Mouse (Mus musculus) lung, postnatal 0 days (tissue): Measurements from ENCODE around the gene Tusc2.

Source experiments
- CTCF ChIP-seq: IDR thresholded peaks from 2 replicates; pipeline ENCODE4 v1.5.1; 2016; ENCODE audit warnings: antibody characterized with exemption, mild to moderate bottlenecking
- EP300 ChIP-seq: IDR thresholded peaks from 2 replicates; pipeline ENCODE4 v1.6.1; 2016; ENCODE audit warnings: antibody characterized with exemption, mild to moderate bottlenecking, control low read depth

GRCm38 (mm10) chr9:107600745-107601144, 37.7 kb downstream of the Tusc2 start:
- TF ChIP-seq CTCF: peak; percentile 49
- TF ChIP-seq EP300: no peak
